Mouse (Mus musculus): ENCODE data around the gene Mybpc2.

The Mybpc2 gene

DNA sequence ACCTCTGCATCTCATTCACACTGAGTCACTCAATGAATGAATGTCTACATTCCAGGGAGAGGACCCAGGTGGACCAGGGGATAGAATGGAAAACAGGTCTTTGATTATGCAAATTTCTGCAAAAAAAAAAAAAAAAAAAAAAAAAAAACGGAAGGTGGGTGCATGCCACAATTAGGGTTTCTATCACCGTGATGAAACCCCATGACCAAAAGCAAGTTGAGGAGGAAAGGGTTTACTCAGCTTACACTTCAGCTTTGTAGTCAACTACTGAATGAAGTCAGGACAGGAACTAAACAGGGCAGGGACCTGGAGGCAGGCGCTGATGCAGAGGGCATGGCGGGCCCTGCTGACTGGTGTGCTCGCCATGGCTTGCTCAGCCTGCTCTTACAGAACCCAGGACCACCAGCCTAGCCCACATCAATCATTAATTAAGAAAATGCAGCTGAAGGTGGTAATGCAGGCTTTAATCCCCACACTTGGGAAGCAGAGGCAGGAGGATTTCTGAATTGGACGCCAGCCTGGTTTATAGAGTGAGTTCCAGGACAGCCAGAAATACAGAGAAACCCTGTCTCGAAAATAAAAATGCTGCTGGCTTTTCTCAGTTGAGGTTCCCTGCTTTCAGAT lies 38.8 kb downstream of the Mybpc2 start:
- DNase-seq (ENCODE audit: low spot score), result no peak

GRCm38 (mm10) chr7:44484841-44485571 lies 39.5 kb downstream of the Mybpc2 start:
- DNase-seq (ENCODE audit: low spot score), result peak; percentile 86

GRCm38 (mm10) chr7:44484109-44484508 lies 40.3 kb downstream of the Mybpc2 start:
- DNase-seq (ENCODE audit: low spot score), result no peak

- DNase-seq (ENCODE audit: low spot score), result peak; percentile 83
These were observed 41.5 kb downstream of the Mybpc2 start for GRCm38 (mm10) chr7:44482836-44483435.

GRCm38 (mm10) chr7:44475046-44475614 lies 49.3 kb downstream of the Mybpc2 start:
- DNase-seq (ENCODE audit: low spot score), result no peak

DNA sequence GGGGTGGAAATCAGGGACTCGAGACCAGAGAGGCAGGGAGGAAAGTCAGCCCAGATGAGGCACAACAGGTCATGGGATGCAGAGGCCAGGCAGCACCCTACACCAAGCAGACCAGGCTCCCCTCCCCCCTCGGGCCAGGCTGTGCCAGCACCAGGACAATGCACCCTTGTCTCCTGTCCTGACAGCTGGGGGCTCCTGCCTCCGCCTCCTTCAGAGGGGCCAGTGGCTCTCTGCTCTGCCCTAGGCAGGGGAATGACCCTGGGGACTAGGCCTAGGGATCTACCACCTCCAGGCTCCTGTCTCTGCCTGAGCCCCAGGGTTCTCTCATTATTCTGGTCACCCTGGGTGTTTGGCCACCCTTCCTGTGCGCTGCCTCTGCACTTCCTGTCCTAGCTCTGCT lies 50.0 kb downstream of the Mybpc2 start:
- no peak for DNase-seq (ENCODE audit: low spot score)

DNA sequence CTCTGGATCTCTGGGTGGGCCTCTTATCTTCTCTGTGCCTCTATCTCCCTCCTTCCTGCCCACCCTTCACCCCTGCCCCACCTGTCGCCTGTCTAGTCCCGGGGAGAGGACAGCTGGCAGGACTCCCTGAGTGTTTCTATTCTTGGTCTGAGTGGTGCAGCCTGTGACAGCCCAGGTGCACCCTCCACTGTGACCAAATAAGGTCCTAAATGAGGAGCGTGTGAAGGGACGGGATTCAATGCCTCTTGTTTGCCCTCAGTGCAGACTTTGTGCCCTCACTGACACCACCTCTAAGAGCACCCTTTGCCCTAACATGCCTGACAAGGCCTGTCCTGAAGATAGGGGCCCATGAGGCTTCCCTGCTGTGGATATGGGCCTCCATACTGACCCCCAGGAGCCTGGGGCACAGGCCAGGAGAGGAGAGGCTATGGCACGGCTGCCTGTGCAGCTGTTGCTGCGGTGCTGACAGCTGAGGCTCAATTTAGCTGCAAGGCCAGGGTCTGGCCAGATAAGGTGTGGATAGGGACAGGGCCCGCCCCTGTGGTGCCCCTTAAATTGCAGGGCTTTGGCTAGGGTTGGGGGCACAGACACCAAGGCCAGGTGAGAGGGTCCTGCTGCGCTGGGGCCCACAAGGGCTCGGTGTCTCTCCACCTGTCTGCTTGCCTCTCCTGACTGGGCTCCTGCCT lies 51.4 kb downstream of the Mybpc2 start:
- DNase-seq (ENCODE audit: low spot score), result no peak

GRCm38 (mm10) chr7:44472558-44472885 lies 51.9 kb downstream of the Mybpc2 start:
- no peak for DNase-seq (ENCODE audit: low spot score)

DNA sequence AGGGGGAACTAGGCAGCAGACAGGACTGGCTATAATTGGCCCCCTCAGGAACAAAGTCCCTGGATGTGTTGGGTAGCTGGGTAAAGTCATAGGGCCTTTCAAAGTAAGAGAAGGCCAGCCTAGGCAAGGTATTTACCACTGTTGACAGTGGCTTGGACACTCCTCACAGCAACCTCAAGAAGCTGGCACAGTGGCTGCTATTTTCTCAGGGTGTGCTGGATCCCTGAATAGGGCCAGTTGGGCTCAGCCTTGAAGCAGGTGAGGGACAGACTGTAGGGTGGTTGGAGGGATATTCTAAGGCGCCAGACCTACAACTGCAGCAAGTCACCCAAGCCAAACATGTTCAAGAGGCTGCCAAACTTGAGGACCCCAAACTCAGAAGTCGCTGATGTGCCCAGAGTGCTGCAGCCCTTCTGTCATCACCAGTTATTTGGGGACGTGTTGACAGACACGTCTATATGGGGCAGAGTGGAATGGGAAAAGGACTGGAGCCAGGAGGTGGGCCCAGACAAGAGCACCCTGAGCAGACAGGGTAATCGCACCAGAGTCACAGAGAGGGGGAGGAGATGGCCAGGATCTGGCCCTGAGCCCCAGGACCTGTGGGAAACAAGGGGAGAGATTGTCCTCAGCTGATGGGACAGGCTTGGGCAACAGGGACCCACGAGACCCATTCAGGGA lies 52.4 kb downstream of the Mybpc2 start:
- DNase-seq (ENCODE audit: low spot score), result no peak

GRCm38 (mm10) chr7:44470696-44471612 lies 53.5 kb downstream of the Mybpc2 start:
- peak; percentile 50 for DNase-seq (ENCODE audit: low spot score)

GRCm38 (mm10) chr7:44469677-44470675 lies 54.5 kb downstream of the Mybpc2 start:
- DNase-seq (ENCODE audit: low spot score), result peak; percentile 84

DNA sequence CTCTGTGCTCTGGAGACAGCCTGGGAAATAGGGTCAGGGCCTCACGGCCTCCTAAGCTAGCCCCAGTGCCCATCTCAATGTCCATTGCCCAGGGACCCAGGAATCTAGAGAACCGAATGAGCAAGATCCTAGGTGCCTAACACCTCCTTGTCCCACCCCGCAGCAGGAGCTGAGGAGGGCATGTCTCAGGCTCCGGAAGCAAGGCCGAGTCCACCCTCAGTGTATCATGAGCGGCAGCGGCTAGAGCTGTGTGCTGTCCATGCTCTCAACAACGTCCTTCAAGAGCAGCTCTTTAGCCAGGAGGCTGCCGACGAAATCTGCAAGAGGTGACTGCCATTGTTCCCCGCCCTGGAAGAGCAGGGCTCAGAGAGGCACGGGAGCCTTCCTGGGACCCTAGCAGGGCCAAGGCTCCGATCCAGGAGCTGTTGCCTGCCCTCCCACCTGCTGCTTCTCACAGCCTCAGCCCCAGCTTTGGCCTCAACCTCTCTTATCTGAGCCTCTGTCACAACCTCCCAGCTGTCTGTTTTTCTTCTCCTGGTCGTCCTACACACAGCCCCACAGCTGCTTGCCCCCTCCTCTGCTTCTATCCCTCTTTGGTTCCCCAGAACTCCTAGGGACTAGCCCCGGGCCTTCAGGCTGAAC lies 55.7 kb downstream of the Mybpc2 start:
- peak; percentile 68 for DNase-seq (ENCODE audit: low spot score)

- peak; percentile 97 for DNase-seq (ENCODE audit: low spot score)
These were observed 56.5 kb downstream of the Mybpc2 start, which contains the start of gene Josd2 for GRCm38 (mm10) chr7:44467811-44468411. Josd2 (plus strand) TSS chr7:44467980.

DNA sequence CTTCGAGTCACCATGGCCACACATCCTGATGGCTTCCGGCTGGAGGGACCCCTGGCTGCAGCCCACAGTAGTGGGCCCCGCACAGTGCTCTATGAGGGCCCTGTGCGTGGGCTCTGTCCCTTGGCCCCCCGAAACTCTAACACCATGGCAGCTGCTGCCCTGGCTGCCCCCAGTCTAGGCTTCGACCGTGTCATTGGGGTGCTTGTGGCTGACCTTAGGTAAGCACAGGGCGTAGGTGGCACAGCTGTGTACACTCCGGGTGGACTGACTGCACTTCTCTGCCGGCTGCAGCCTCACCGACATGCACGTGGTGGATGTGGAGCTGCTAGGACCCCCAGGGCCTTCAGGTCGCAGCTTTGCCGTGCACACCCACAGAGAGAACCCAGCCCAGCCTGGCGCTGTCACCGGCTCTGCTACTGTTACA lies 57.6 kb downstream of the Mybpc2 start:
- no peak for DNase-seq (ENCODE audit: low spot score)

- DNase-seq (ENCODE audit: low spot score), result no peak
These were observed 58.2 kb downstream of the Mybpc2 start for GRCm38 (mm10) chr7:44466006-44466887.

GRCm38 (mm10) chr7:44465111-44465510 lies 59.3 kb downstream of the Mybpc2 start, which contains the start of gene Aspdh:
Aspdh (plus strand) TSS chr7:44465391.
- DNase-seq (ENCODE audit: low spot score), result no peak

- DNase-seq (ENCODE audit: low spot score), result no peak
These were observed 59.9 kb downstream of the Mybpc2 start for GRCm38 (mm10) chr7:44464511-44464910.

All from c-Kit-positive CD71-positive TER-119-positive erythroid progenitor cells, embryonic 14.5 days (primary cell).